Mouse (Mus musculus): Measurements from ENCODE around the gene Prkaca. TPM values are rescaled to one million over a fixed set of nuclear protein-coding genes. Genes with fewer than 3 reads are reported as not detected.

Prkaca gene
- polyA plus RNA-seq (2012; rRNA removed): 64.4 and 81.8 TPM in 2 replicates

GRCm38 (mm10) chr8:83972150-83973120, at the start of gene Prkaca:
Gene Prkaca, plus strand, starts transcription at chr8:83972993.

GRCm38 (mm10) chr8:83955106-83955957, 17.5 kb upstream of the Prkaca start, which contains the start of the genes Gm10644 and Asf1b:
Gene Gm10644, minus strand, starts transcription at chr8:83955205.
Gene Asf1b, plus strand, starts transcription at chr8:83955507.

GRCm38 (mm10) chr8:83997511-83998141, 24.8 kb downstream of the Prkaca start, which contains the start of gene Samd1:
Gene Samd1, plus strand, starts transcription at chr8:83997672.

DNA sequence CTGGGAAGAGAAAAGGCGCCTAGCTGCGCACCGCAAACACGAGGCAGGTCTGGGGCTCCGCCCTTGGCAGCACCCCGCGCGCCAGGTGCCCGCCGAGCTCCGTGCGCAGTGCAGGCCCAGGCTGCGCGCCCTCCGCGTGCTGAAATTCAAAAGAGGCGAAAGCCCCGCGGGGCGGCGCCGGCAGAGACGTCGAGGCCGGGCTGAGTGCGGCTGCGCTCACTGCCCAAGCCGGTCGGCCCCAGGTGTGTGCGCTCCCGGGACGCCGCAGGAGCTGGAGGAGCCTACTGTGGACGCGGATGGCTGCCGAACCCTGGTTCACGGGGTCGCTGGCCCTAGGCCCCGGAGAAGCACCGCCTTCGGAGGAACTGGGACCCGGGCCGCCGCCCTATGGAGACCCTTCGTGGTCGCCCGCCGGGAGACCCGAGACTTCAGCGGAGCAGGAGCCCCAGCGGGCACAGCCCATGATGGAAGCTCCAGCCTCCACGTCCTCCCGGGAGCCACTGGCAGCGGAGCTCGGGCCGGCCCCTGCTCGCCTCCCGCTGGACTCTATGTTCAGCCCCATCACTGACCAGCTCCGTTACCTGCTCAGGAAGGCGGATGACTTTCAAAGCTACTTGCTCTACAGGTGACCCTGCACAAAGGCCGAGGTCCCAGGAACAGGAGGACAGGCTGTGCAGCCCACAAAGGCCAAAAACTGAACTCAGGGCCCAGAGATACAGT, 28.6 kb downstream of the Prkaca start, which contains the start of gene 1700067K01Rik:
Gene 1700067K01Rik (plus strand): TSS at position 222 of the 720 bp plus-strand sequence.

DNA sequence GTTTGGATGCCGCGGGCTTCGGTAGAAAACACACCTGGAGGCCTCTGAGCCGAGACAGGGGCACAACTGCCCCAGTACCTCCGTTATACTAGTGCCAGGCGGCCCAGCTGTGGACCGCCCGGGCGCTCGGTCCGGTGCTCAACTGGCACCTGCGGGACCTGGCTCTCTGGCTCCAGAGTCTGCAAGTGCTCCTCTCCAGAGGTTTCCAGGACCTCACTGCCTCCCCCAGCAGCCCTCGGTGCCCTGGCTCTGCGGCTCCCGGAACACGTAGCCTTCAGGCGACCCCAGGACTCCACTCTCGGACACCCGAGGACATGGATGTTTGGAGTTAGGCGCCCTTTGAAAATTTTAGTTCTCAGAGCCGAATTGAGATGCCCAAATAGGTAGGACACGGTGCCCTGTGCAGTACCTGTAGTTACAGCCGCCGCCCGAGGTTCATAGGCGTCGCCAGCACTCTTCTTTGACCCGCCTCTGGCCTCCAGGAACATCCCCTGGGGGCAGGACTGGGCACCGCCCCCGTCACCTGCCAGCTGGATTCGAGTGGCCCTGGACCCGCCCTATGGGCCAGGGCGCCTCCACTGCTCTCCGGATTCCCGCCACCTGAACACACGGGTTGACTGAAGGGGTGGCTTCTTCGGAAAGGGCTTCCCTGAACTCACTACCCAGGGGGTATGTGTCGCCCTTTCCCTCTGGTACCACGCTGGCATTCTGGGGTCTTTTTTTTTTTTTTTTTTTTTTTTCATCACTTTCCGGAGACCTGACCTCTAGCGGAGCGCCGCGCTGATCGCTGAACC, 39.1 kb downstream of the Prkaca start, which contains the start of gene 2210011C24Rik:
Gene 2210011C24Rik (minus strand): TSS at position 467 of the 794 bp plus-strand sequence.

GRCm38 (mm10) chr8:84021096-84021495, 48.3 kb downstream of the Prkaca start, which contains the start of gene Palm3:
Gene Palm3, plus strand, starts transcription at chr8:84021471.

GRCm38 (mm10) chr8:84042066-84042947, 69.5 kb downstream of the Prkaca start, which contains the start of gene Il27ra:
Gene Il27ra, minus strand, starts transcription at chr8:84042589.

GRCm38 (mm10) chr8:84044900-84045299, 72.1 kb downstream of the Prkaca start, which contains the start of gene Rln3:
Gene Rln3, minus strand, starts transcription at chr8:84045000.

Other genes starting within 250 kb of the Prkaca start
- gene Adgre5, start 231.7 kb upstream of the Prkaca start, polyA plus RNA-seq (2012; rRNA removed): 48.9 and 58.5 TPM in 2 replicates
- gene Adgrl1, start 72.9 kb upstream of the Prkaca start, polyA plus RNA-seq (2012; rRNA removed): 162 and 190 TPM in 2 replicates
- 1.2 and 2.1 TPM in 2 replicates for gene Gm10644, start 17.8 kb upstream of the Prkaca start, polyA plus RNA-seq (2012; rRNA removed)
- gene Asf1b, start 17.5 kb upstream of the Prkaca start, polyA plus RNA-seq (2012; rRNA removed): 19.7 and 21.1 TPM in 2 replicates
- gene Samd1, start 24.7 kb downstream of the Prkaca start, polyA plus RNA-seq (2012; rRNA removed): 68.8 and 69.5 TPM in 2 replicates
- gene 1700067K01Rik, start 28.5 kb downstream of the Prkaca start, polyA plus RNA-seq (2012; rRNA removed): 1.7 and 1.8 TPM in 2 replicates
- gene 2210011C24Rik, start 39.2 kb downstream of the Prkaca start, polyA plus RNA-seq (2012; rRNA removed): 1.9 and 3.5 TPM in 2 replicates
- 3.5 and 3.7 TPM in 2 replicates for gene Palm3, start 48.5 kb downstream of the Prkaca start, polyA plus RNA-seq (2012; rRNA removed)
- 6.1 and 6.3 TPM in 2 replicates for gene Il27ra, start 69.6 kb downstream of the Prkaca start, polyA plus RNA-seq (2012; rRNA removed)
- 6.3 and 7.4 TPM in 2 replicates for gene Rln3, start 72.0 kb downstream of the Prkaca start, polyA plus RNA-seq (2012; rRNA removed)
- 0.75 and 1.1 TPM in 2 replicates for gene Gm10643, start 92.1 kb downstream of the Prkaca start, polyA plus RNA-seq (2012; rRNA removed)
- gene Rfx1, start 93.8 kb downstream of the Prkaca start, polyA plus RNA-seq (2012; rRNA removed): 48.2 and 48.7 TPM in 2 replicates
- gene Dcaf15, start 131.8 kb downstream of the Prkaca start, polyA plus RNA-seq (2012; rRNA removed): 76.0 and 80.2 TPM in 2 replicates
- 18.3 and 59.6 TPM in 2 replicates for gene Podnl1, start 153.0 kb downstream of the Prkaca start, polyA plus RNA-seq (2012; rRNA removed)
- gene Cc2d1a, start 174.9 kb downstream of the Prkaca start, polyA plus RNA-seq (2012; rRNA removed): 44.9 and 46.5 TPM in 2 replicates
- gene 4930432K21Rik, start 175.0 kb downstream of the Prkaca start, polyA plus RNA-seq (2012; rRNA removed): 4.2 and 5.2 TPM in 2 replicates
- gene Nanos3, start 212.2 kb downstream of the Prkaca start, polyA plus RNA-seq (2012; rRNA removed): 2.2 and 4.2 TPM in 2 replicates